In the genomic region with DNA sequence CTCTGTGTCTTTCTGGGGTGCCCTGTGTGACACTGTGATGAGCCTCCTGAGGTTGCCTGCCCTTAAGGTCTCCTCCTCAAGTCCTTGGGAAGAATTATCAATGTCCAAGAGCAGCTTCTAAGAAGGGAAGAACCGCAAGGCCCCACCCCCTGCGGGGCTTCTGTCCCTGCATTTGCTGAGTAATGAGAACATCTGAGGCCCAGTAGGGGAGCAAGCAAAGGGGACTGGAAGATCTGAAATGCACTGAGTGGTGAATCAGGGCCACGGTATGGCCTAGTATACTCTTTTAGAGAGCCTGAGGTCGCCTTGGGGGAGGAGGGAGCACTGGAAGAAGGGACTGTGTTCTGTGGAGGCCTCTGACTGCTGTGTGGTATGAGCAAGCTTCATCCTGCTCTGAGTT, we compare ENCODE assay signal across 30 mouse cellular contexts. TPM values are rescaled to one million over a fixed set of nuclear protein-coding genes. Genes with fewer than 3 reads are reported as not detected.
A peak's percentile ranks its signal among the peaks of the same experiment; 100 is the strongest.
DNase-seq lines count a peak whose midpoint lies in the region; ATAC-seq and TF ChIP-seq lines count a peak whose summit lies in the region.
"Had no signal": no experiment of that assay in that cellular context is flagged by ENCODE, and none has a peak within 500 bp of the region (broad histone marks: within the 10 kb centered on the region; RNA-seq: fewer than 3 reads in every experiment).

No protein-coding gene starts in this region.

- H3K9me3 ChIP-seq in midbrain, embryonic 11.5 days (ENCODE audit: control insufficient read depth, low read length) = no peaks in the 10 kb centered on the region
- no peaks in the 10 kb centered on the region for H3K9me3 ChIP-seq in midbrain, postnatal 0 days (ENCODE audit: low read length)
- H3K9me3 ChIP-seq: embryonic facial prominence, embryonic 13.5 days; embryonic facial prominence, embryonic 15.5 days; forebrain, embryonic 10.5 days; forebrain, embryonic 12.5 days had no signal

- ATAC-seq in midbrain, embryonic 11.5 days (ENCODE audit: low FRiP score) = no peak
- no peak for ATAC-seq in midbrain, postnatal 0 days (ENCODE audit: low FRiP score)
- ATAC-seq: forebrain, embryonic 14.5 days; forebrain, embryonic 16.5 days had no signal

- no peak overlapping the region for H3K27ac ChIP-seq in midbrain, embryonic 11.5 days (ENCODE audit: low read depth, low read length)
- H3K27ac ChIP-seq in midbrain, postnatal 0 days (ENCODE audit: low read depth, low read length) = no peak overlapping the region
- H3K27ac ChIP-seq: embryonic facial prominence, embryonic 13.5 days; embryonic facial prominence, embryonic 15.5 days; forebrain, embryonic 10.5 days; forebrain, embryonic 12.5 days had no signal

- H3K4me1 ChIP-seq in midbrain, embryonic 11.5 days (ENCODE audit: control insufficient read depth, insufficient read depth, low read length) = peaks cover 5% of the 10 kb centered on the region
- peaks cover 4% of the 10 kb centered on the region; the same call in 1 of the 2 replicates for H3K4me1 ChIP-seq in midbrain, postnatal 0 days (ENCODE audit: insufficient read depth, low read length)

- H3K4me2 ChIP-seq in midbrain, embryonic 11.5 days = no peak overlapping the region
- H3K4me2 ChIP-seq in midbrain, postnatal 0 days (ENCODE audit: low read depth, low read length, poor library complexity, severe bottlenecking) = no peak overlapping the region
- H3K4me2 ChIP-seq: embryonic facial prominence, embryonic 13.5 days; embryonic facial prominence, embryonic 15.5 days; forebrain, embryonic 12.5 days had no signal

- H3K36me3 ChIP-seq in midbrain, embryonic 11.5 days (ENCODE audit: control insufficient read depth, insufficient read depth, low read length) = no peaks in the 10 kb centered on the region
- H3K36me3 ChIP-seq in midbrain, postnatal 0 days (ENCODE audit: insufficient read depth, low read length) = no peaks in the 10 kb centered on the region
- H3K36me3 ChIP-seq: embryonic facial prominence, embryonic 13.5 days; embryonic facial prominence, embryonic 15.5 days; forebrain, embryonic 10.5 days; forebrain, embryonic 12.5 days had no signal

- peak; percentile 53 for DNase-seq in midbrain, embryonic 11.5 days (ENCODE audit: low spot score, missing footprints)
- no peak for DNase-seq in midbrain, postnatal 0 days (ENCODE audit: low spot score)
- DNase-seq in retina, embryonic 14.5 days (ENCODE audit: low spot score) = peak; percentile 33
- no peak for DNase-seq in retina, postnatal 1 day
- DNase-seq in NIH3T3 (ENCODE audit: low read depth) = peak; percentile 79
- DNase-seq in gastrocnemius, adult 18-20 months (ENCODE audit: low spot score) = no peak
- DNase-seq: adrenal gland, adult 2 months; adrenal gland, postnatal 10 days; adrenal gland, postnatal 25 days; cerebellum, adult 11 months; cerebellum, adult 18-20 months; cerebellum, adult 8-10 months; cerebellum, adult 9-11 months; cerebellum, postnatal 14 days; cerebellum, postnatal 36 days; embryo, embryonic 11 days had no signal

- WGBS in midbrain, embryonic 11.5 days = 38% methylated on average over 4 of the region's 4 CpGs
- 44% methylated on average over 4 of the region's 4 CpGs for WGBS in midbrain, postnatal 0 days

- H3K4me3 ChIP-seq in midbrain, embryonic 11.5 days (ENCODE audit: low read depth, low read length) = no peak overlapping the region
- H3K4me3 ChIP-seq in midbrain, postnatal 0 days (ENCODE audit: low read depth, low read length) = no peak overlapping the region
- H3K4me3 ChIP-seq: embryonic facial prominence, embryonic 13.5 days; embryonic facial prominence, embryonic 15.5 days; erythroblast, embryonic 14.5 days; forebrain, embryonic 10.5 days; forebrain, embryonic 12.5 days had no signal

- peaks cover 2% of the 10 kb centered on the region; the same call in 1 of the 2 replicates for H3K27me3 ChIP-seq in midbrain, embryonic 11.5 days (ENCODE audit: control insufficient read depth, insufficient read depth, low read length)
- no peaks in the 10 kb centered on the region; the same call in 1 of the 2 replicates for H3K27me3 ChIP-seq in midbrain, postnatal 0 days (ENCODE audit: insufficient read depth, low read length)

- no peak for TF ChIP-seq CTCF in midbrain, postnatal 0 days (IDR thresholded peaks at IDR 0.05)

- H3K9ac ChIP-seq in midbrain, embryonic 11.5 days (ENCODE audit: low read length) = no peak overlapping the region
- H3K9ac ChIP-seq in midbrain, postnatal 0 days (replicated peaks; ENCODE audit: low read length, poor library complexity, severe bottlenecking) = no peak overlapping the region
- H3K9ac ChIP-seq: embryonic facial prominence, embryonic 13.5 days; embryonic facial prominence, embryonic 15.5 days; forebrain, embryonic 12.5 days had no signal

RNA-seq across cellular contexts. Expression of gene Krt86, which starts 8.8 kb away (rescaled TPM):
- not detected in 2 replicates for polyA plus RNA-seq in midbrain, embryonic 11.5 days (2014; fragmentation: Nextera tagmentation; extraction: Ambion mirVana)
- 0.38 TPM in 1 of 2 replicates, not detected in the other for total RNA-seq in midbrain, postnatal 0 days (2014; rRNA removed)
- 0.15 and 0.17 TPM in 2 replicates for polyA plus RNA-seq in midbrain, postnatal 0 days (2015; fragmentation: Nextera tagmentation; extraction: Ambion mirVana)
- total RNA-seq in gastrocnemius, adult 18-20 months (2021) = not detected
- total RNA-seq: adrenal gland, adult 2 months; adrenal gland, postnatal 10 days; adrenal gland, postnatal 25 days; adrenal gland, postnatal 4 days; common myeloid progenitor, adult 5-6 weeks; ES-E14; MEL had no signal
- polyA plus RNA-seq: adrenal gland, adult 2 months; brain, embryonic 14.5 days; C2C12; embryonic facial prominence, embryonic 11.5 days; embryonic facial prominence, embryonic 13.5 days; erythroblast, embryonic 14.5 days; forebrain, embryonic 12.5 days; forebrain, embryonic 14.5 days; forebrain, embryonic 16.5 days had no signal

RNA-seq across cellular contexts. Expression of gene Krt83, which starts 9.3 kb away (rescaled TPM):
- polyA plus RNA-seq in midbrain, embryonic 11.5 days (2014; fragmentation: Nextera tagmentation; extraction: Ambion mirVana) = not detected in 2 replicates
- not detected in 2 replicates for total RNA-seq in midbrain, postnatal 0 days (2014; rRNA removed)
- polyA plus RNA-seq in midbrain, postnatal 0 days (2015; fragmentation: Nextera tagmentation; extraction: Ambion mirVana) = not detected in 2 replicates
- total RNA-seq in gastrocnemius, adult 18-20 months (2021) = not detected
- total RNA-seq: adrenal gland, adult 2 months; adrenal gland, postnatal 10 days; adrenal gland, postnatal 25 days; adrenal gland, postnatal 4 days; common myeloid progenitor, adult 5-6 weeks; ES-E14; MEL had no signal
- polyA plus RNA-seq: brain, embryonic 14.5 days; C2C12; embryonic facial prominence, embryonic 11.5 days; embryonic facial prominence, embryonic 13.5 days; erythroblast, embryonic 14.5 days; forebrain, embryonic 10.5 days; forebrain, embryonic 12.5 days; forebrain, embryonic 14.5 days; forebrain, embryonic 16.5 days had no signal

RNA-seq across cellular contexts. Expression of gene Krt81, which starts 18.5 kb away (rescaled TPM):
- polyA plus RNA-seq in midbrain, embryonic 11.5 days (2014; fragmentation: Nextera tagmentation; extraction: Ambion mirVana) = not detected in 2 replicates
- 0.28 and 0.49 TPM in 2 replicates for total RNA-seq in midbrain, postnatal 0 days (2014; rRNA removed)
- 0.17 TPM in 1 of 2 replicates, not detected in the other for polyA plus RNA-seq in midbrain, postnatal 0 days (2015; fragmentation: Nextera tagmentation; extraction: Ambion mirVana)
- total RNA-seq in gastrocnemius, adult 18-20 months (2021) = not detected
- total RNA-seq: adrenal gland, adult 2 months; adrenal gland, postnatal 10 days; adrenal gland, postnatal 25 days; adrenal gland, postnatal 4 days; common myeloid progenitor, adult 5-6 weeks; ES-E14; MEL had no signal
- polyA plus RNA-seq: adrenal gland, adult 2 months; brain, embryonic 14.5 days; C2C12; embryonic facial prominence, embryonic 11.5 days; embryonic facial prominence, embryonic 13.5 days; erythroblast, embryonic 14.5 days; forebrain, embryonic 10.5 days; forebrain, embryonic 12.5 days; forebrain, embryonic 14.5 days; forebrain, embryonic 16.5 days had no signal

RNA-seq across cellular contexts. Expression of gene Krt88, which starts 34.5 kb away (rescaled TPM):
- polyA plus RNA-seq in midbrain, embryonic 11.5 days (2014; fragmentation: Nextera tagmentation; extraction: Ambion mirVana) = not detected in 2 replicates
- not detected in 2 replicates for total RNA-seq in midbrain, postnatal 0 days (2014; rRNA removed)
- polyA plus RNA-seq in midbrain, postnatal 0 days (2015; fragmentation: Nextera tagmentation; extraction: Ambion mirVana) = not detected in 2 replicates
- total RNA-seq in gastrocnemius, adult 18-20 months (2021) = not detected
- total RNA-seq: adrenal gland, adult 2 months; adrenal gland, postnatal 10 days; adrenal gland, postnatal 25 days; adrenal gland, postnatal 4 days; common myeloid progenitor, adult 5-6 weeks; ES-E14; MEL had no signal
- polyA plus RNA-seq: adrenal gland, adult 2 months; brain, embryonic 14.5 days; C2C12; embryonic facial prominence, embryonic 11.5 days; embryonic facial prominence, embryonic 13.5 days; embryonic facial prominence, embryonic 15.5 days; erythroblast, embryonic 14.5 days; forebrain, embryonic 10.5 days; forebrain, embryonic 12.5 days; forebrain, embryonic 14.5 days; forebrain, embryonic 16.5 days had no signal

RNA-seq across cellular contexts. Expression of gene Gm49425, which starts 35.0 kb away (rescaled TPM):
- not detected in 2 replicates for polyA plus RNA-seq in midbrain, embryonic 11.5 days (2014; fragmentation: Nextera tagmentation; extraction: Ambion mirVana)
- total RNA-seq in midbrain, postnatal 0 days (2014; rRNA removed) = not detected in 2 replicates
- polyA plus RNA-seq in midbrain, postnatal 0 days (2015; fragmentation: Nextera tagmentation; extraction: Ambion mirVana) = not detected in 2 replicates
- total RNA-seq in gastrocnemius, adult 18-20 months (2021) = not detected
- total RNA-seq: adrenal gland, adult 2 months; adrenal gland, postnatal 10 days; adrenal gland, postnatal 25 days; adrenal gland, postnatal 4 days; common myeloid progenitor, adult 5-6 weeks; ES-E14; MEL had no signal
- polyA plus RNA-seq: adrenal gland, adult 2 months; brain, embryonic 14.5 days; C2C12; embryonic facial prominence, embryonic 11.5 days; embryonic facial prominence, embryonic 13.5 days; erythroblast, embryonic 14.5 days; forebrain, embryonic 10.5 days; forebrain, embryonic 12.5 days; forebrain, embryonic 14.5 days; forebrain, embryonic 16.5 days had no signal

Comparison
In these comparisons a context has a peak if more than half of its experiments do, and no peak if none do; other contexts are left out.
1. DNase-seq: peak in midbrain, embryonic 11.5 days (single experiment), retina, embryonic 14.5 days (single experiment) and NIH3T3 (single experiment); none in midbrain, postnatal 0 days (single experiment), retina, postnatal 1 day (single experiment) and gastrocnemius, adult 18-20 months (single experiment).